In the genomic region with DNA sequence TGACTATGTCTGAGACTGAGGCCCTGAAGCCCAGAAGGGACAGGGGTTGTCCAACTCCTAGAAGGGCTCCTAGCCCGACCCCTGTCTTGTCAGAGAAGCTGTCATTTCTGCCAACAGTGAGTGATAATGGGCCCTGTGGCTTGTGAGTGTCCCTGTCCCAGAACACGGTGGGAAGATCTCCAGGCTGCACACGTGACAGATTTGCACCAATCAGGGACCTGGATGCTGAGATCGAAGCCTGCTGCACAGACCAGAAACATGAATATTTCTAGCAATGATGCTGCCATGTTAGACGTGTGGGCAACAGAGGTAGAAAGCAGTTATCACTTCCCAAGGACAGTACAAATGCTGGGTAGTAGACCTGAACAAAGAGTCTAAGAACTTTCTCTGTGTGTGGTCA, we compare ENCODE assay signal across 27 mouse cellular contexts. TPM values are rescaled to one million over a fixed set of nuclear protein-coding genes. Genes with fewer than 3 reads are reported as not detected.
DNase-seq lines count a peak whose midpoint lies in the region; TF ChIP-seq lines count a peak whose summit lies in the region.
"Had no signal": no experiment of that assay in that cellular context is flagged by ENCODE, and none has a peak within 500 bp of the region (broad histone marks: within the 10 kb centered on the region; RNA-seq: fewer than 3 reads in every experiment).

No protein-coding gene starts in this region.

- peaks cover 39% of the 10 kb centered on the region for H3K4me1 ChIP-seq in heart, adult 2 months (ENCODE audit: control insufficient read depth, insufficient read depth, low read length)
- no peaks in the 10 kb centered on the region for H3K4me1 ChIP-seq in MEL (ENCODE audit: control insufficient read depth in 1 of 2, insufficient read depth in 2 of 2, low read length in 2 of 2)

- H3ac ChIP-seq in C2C12 (ENCODE audit: control insufficient read depth, insufficient read length, low read depth) (no peak overlapping the region), myocyte (ENCODE audit: control insufficient read depth, insufficient read length) (no peak overlapping the region)

- TF ChIP-seq CTCF in heart, adult 2 months (IDR thresholded peaks at IDR 0.05): no peak
- no peak for TF ChIP-seq CTCF in C2C12 (IDR thresholded peaks at IDR 0.05; ENCODE audit: control insufficient read depth, insufficient read depth, insufficient read length)
- no peak for TF ChIP-seq CTCF in MEL (IDR thresholded peaks at IDR 0.05 in 2 of 3, conservative IDR thresholded peaks at IDR 0.05 in 1 of 3; ENCODE audit: control insufficient read depth in 1 of 3, insufficient read depth in 1 of 3, low read depth in 2 of 3, low read length in 3 of 3, poor library complexity in 1 of 3, severe bottlenecking in 1 of 3)

- DNase-seq in heart, adult 2 months: no peak
- no peak for DNase-seq in heart, adult 8-10 months (ENCODE audit: low spot score)
- DNase-seq in MEL (ENCODE audit: low read depth, low spot score): peak; percentile 36
- DNase-seq in left cerebral cortex, postnatal 36 days (ENCODE audit: low spot score in 2 of 2): no peak
- DNase-seq in layer of hippocampus, postnatal 36 days: no peak
- DNase-seq: adrenal gland, adult 2 months; adrenal gland, postnatal 14 days; B cell, adult 2 months; cerebellum, adult 11-12 months; cerebellum, adult 9-10 months; cerebellum, postnatal 14 days; gastrocnemius, postnatal 14 days; heart, adult 11 months; heart, postnatal 10 days; heart, postnatal 36 days; kidney, adult 11 months had no signal

- H3K9ac ChIP-seq in heart, adult 2 months (ENCODE audit: low read depth, low read length): no peak overlapping the region
- H3K9ac ChIP-seq in MEL (ENCODE audit: control insufficient read depth, low read depth, low read length, poor library complexity, severe bottlenecking): no peak overlapping the region
- H3K9ac ChIP-seq: embryonic facial prominence, embryonic 12.5 days; embryonic facial prominence, embryonic 15.5 days; heart, embryonic 15.5 days; hindbrain, embryonic 13.5 days; intestine, embryonic 15.5 days had no signal

- H3K79me2 ChIP-seq in heart, adult 2 months (replicated peaks; ENCODE audit: control insufficient read depth, insufficient read depth, low read length): no peaks in the 10 kb centered on the region
- H3K79me2 ChIP-seq in C2C12 (ENCODE audit: control insufficient read depth, insufficient read depth): no peaks in the 10 kb centered on the region
- H3K79me2 ChIP-seq in MEL (ENCODE audit: control insufficient read depth, insufficient read depth, low read length, poor library complexity): no peaks in the 10 kb centered on the region
- no peaks in the 10 kb centered on the region for H3K79me2 ChIP-seq in myocyte (ENCODE audit: control insufficient read depth, insufficient read depth)

- no peak overlapping the region for H3K4me2 ChIP-seq in myocyte (ENCODE audit: low read depth)
- H3K4me2 ChIP-seq: embryonic facial prominence, embryonic 12.5 days; embryonic facial prominence, embryonic 15.5 days; heart, embryonic 11.5 days; heart, embryonic 15.5 days; hindbrain, embryonic 13.5 days; intestine, embryonic 15.5 days had no signal

- no peak for TF ChIP-seq POLR2A in heart, adult 2 months (IDR thresholded peaks at IDR 0.05; ENCODE audit: insufficient read depth, low read depth, low read length)
- TF ChIP-seq POLR2A in MEL (IDR thresholded peaks at IDR 0.05; ENCODE audit: control insufficient read depth in 1 of 2, insufficient read depth in 1 of 2, low read depth in 1 of 2, low read length in 2 of 2, poor library complexity in 1 of 2) (no peak), myocyte (IDR thresholded peaks at IDR 0.05; ENCODE audit: insufficient read length, low read depth) (no peak)

- no peak for TF ChIP-seq EP300 in heart, adult 2 months (IDR thresholded peaks at IDR 0.05; ENCODE audit: insufficient read depth, low read depth, low read length)
- TF ChIP-seq EP300 in MEL (IDR thresholded peaks at IDR 0.05; ENCODE audit: low read depth in 1 of 2, low read length in 2 of 2): no peak

- H3K4me3 ChIP-seq in heart, adult 2 months: no peak overlapping the region
- no peak overlapping the region for H3K4me3 ChIP-seq in C2C12 (ENCODE audit: insufficient read depth, poor library complexity, severe bottlenecking)
- no peak overlapping the region for H3K4me3 ChIP-seq in MEL (ENCODE audit: control insufficient read depth in 1 of 2, insufficient read depth in 1 of 2, low read depth in 2 of 2, low read length in 2 of 2)
- H3K4me3 ChIP-seq in myocyte: no peak overlapping the region
- H3K4me3 ChIP-seq: embryonic facial prominence, embryonic 12.5 days; embryonic facial prominence, embryonic 15.5 days; heart, embryonic 15.5 days; hindbrain, embryonic 10.5 days; hindbrain, embryonic 13.5 days; intestine, embryonic 15.5 days had no signal

- H3K79me3 ChIP-seq in C2C12 (ENCODE audit: low read depth): no peaks in the 10 kb centered on the region

- intact Hi-C loops in heart, adult 2 months (cut with DNase I): no loop called here
- intact Hi-C loops in left cerebral cortex, postnatal 36 days (cut with DNase I): no loop called here

- TF ChIP-seq RAD21 in MEL (IDR thresholded peaks at IDR 0.05; ENCODE audit: low read depth, low read length): no peak

- no peaks in the 10 kb centered on the region for H3K9me3 ChIP-seq in MEL (replicated peaks; ENCODE audit: insufficient read depth, low read length)
- H3K9me3 ChIP-seq: embryonic facial prominence, embryonic 12.5 days; embryonic facial prominence, embryonic 15.5 days; heart, embryonic 15.5 days; hindbrain, embryonic 10.5 days; hindbrain, embryonic 13.5 days; intestine, embryonic 15.5 days had no signal

- peaks cover 11% of the 10 kb centered on the region; the same call in 1 of the 2 replicates for H3K36me3 ChIP-seq in heart, adult 2 months (ENCODE audit: control insufficient read depth, insufficient read depth, low read length)
- peaks cover 3% of the 10 kb centered on the region for H3K36me3 ChIP-seq in C2C12 (ENCODE audit: control insufficient read depth, insufficient read depth)
- no peaks in the 10 kb centered on the region for H3K36me3 ChIP-seq in MEL (ENCODE audit: control insufficient read depth in 1 of 2, insufficient read depth in 2 of 2, low read length in 2 of 2)
- no peaks in the 10 kb centered on the region for H3K36me3 ChIP-seq in myocyte (ENCODE audit: control insufficient read depth, insufficient read depth)
- H3K36me3 ChIP-seq: embryonic facial prominence, embryonic 12.5 days; embryonic facial prominence, embryonic 15.5 days; heart, embryonic 15.5 days; hindbrain, embryonic 10.5 days; hindbrain, embryonic 13.5 days; intestine, embryonic 15.5 days had no signal

- whole genome bisulfite sequencing in heart, adult 2 months: 72% methylated on average over 5 of the region's 5 CpGs

- no peaks in the 10 kb centered on the region for H3K27me3 ChIP-seq in heart, adult 2 months (ENCODE audit: control insufficient read depth, insufficient read depth, low read length)
- H3K27me3 ChIP-seq in C2C12 (ENCODE audit: control insufficient read depth, insufficient read depth, insufficient read length): no peaks in the 10 kb centered on the region
- H3K27me3 ChIP-seq in MEL (ENCODE audit: control insufficient read depth in 1 of 2, insufficient read depth in 2 of 2, low read length in 2 of 2): no peaks in the 10 kb centered on the region
- H3K27me3 ChIP-seq in myocyte (ENCODE audit: control insufficient read depth, insufficient read depth, insufficient read length): peaks cover 5% of the 10 kb centered on the region
- H3K27me3 ChIP-seq: embryonic facial prominence, embryonic 12.5 days; embryonic facial prominence, embryonic 15.5 days; heart, embryonic 15.5 days; hindbrain, embryonic 13.5 days; intestine, embryonic 15.5 days; Patski had no signal

- peak overlapping the region; percentile 92 for H3K27ac ChIP-seq in heart, adult 2 months
- H3K27ac ChIP-seq in MEL (ENCODE audit: control insufficient read depth, low read depth, low read length): no peak overlapping the region
- H3K27ac ChIP-seq: embryonic facial prominence, embryonic 12.5 days; embryonic facial prominence, embryonic 15.5 days; heart, embryonic 15.5 days; hindbrain, embryonic 10.5 days; hindbrain, embryonic 13.5 days; intestine, embryonic 15.5 days had no signal

TF ChIP-seq in C2C12, 6 proteins besides CTCF, POLR2A, EP300 and RAD21 (continues in another document):
- no peak for TF ChIP-seq MAX (IDR thresholded peaks at IDR 0.05)

TF ChIP-seq in MEL, 35 proteins besides CTCF, POLR2A, EP300 and RAD21 (continues in another document):
- TF ChIP-seq CHD2 (IDR thresholded peaks at IDR 0.05; ENCODE audit: low read length): no peak

TF ChIP-seq in myocyte, 11 proteins besides CTCF, POLR2A, EP300 and RAD21 (continues in another document):
- no peak for TF ChIP-seq TCF3 (IDR thresholded peaks at IDR 0.05; ENCODE audit: insufficient read length, low read depth)

RNA-seq across cellular contexts. Expression of gene Mfng, which starts 11.2 kb away (rescaled TPM):
- total RNA-seq in heart, adult 2 months (2021): 10 to 100 TPM; 11.1 to 11.6 TPM
- 15.0 and 19.1 TPM in 2 replicates for polyA plus RNA-seq in heart, adult 2 months (2012; rRNA removed)
- 10 to 100 TPM in 1 of 4 experiments, 1 to 10 TPM in 3; 7.5 to 11.4 (median 9.5) TPM for total RNA-seq in heart, adult 8-10 months (2022)
- polyA plus RNA-seq in C2C12 (2012; fragmentation: generic; extraction: Trizol): not detected
- total RNA-seq in MEL (2012; rRNA removed): 11.5 and 17.8 TPM in 2 replicates
- polyA plus RNA-seq in MEL (2012; ENCODE audit: insufficient read depth in 1 of 2, insufficient read length in 2 of 2, low read depth in 1 of 2, low replicate concordance in 2 of 2, missing spikeins in 1 of 2): 10 to 100 TPM in 1 of 2 experiments, not detected in 1; 27.1 TPM
- polyA plus RNA-seq in myocyte (2012; fragmentation: generic; extraction: Trizol): 0.06 TPM
- 1 to 10 TPM; 4.9 to 6.0 TPM for total RNA-seq in left cerebral cortex, postnatal 36 days (2021)
- 1 to 10 TPM; 5.4 to 6.2 TPM for total RNA-seq in layer of hippocampus, postnatal 36 days (2021)
- polyA plus RNA-seq: Patski had no signal

RNA-seq across cellular contexts. Expression of gene Card10, which starts 18.3 kb away (rescaled TPM):
- 10 to 100 TPM; 15.0 to 17.0 TPM for total RNA-seq in heart, adult 2 months (2021)
- polyA plus RNA-seq in heart, adult 2 months (2012; rRNA removed): 22.3 and 28.5 TPM in 2 replicates
- 10 to 100 TPM; 14.3 to 16.1 (median 15.2) TPM for total RNA-seq in heart, adult 8-10 months (2022)
- polyA plus RNA-seq in C2C12 (2012; fragmentation: generic; extraction: Trizol) (0.73 TPM), MEL (2012; ENCODE audit: insufficient read depth in 1 of 2, insufficient read length in 2 of 2, low read depth in 1 of 2, low replicate concordance in 2 of 2, missing spikeins in 1 of 2) (not detected), myocyte (2012; fragmentation: generic; extraction: Trizol) (1.4 TPM)
- not detected in 2 replicates for total RNA-seq in MEL (2012; rRNA removed)
- 1 to 10 TPM; 3.6 to 4.3 TPM for total RNA-seq in left cerebral cortex, postnatal 36 days (2021)
- 1 to 10 TPM; 5.1 to 5.8 TPM for total RNA-seq in layer of hippocampus, postnatal 36 days (2021)
- polyA plus RNA-seq: CD4-positive, CD25-positive, alpha-beta regulatory T cell, adult 4 months had no signal

RNA-seq across cellular contexts. Expression of gene Cdc42ep1, which starts 57.9 kb away (rescaled TPM):
- total RNA-seq in heart, adult 2 months (2021): 10 to 100 TPM; 30.8 to 37.1 TPM
- 62.3 and 71.8 TPM in 2 replicates for polyA plus RNA-seq in heart, adult 2 months (2012; rRNA removed)
- total RNA-seq in heart, adult 8-10 months (2022): 10 to 100 TPM; 30.5 to 40.3 (median 39.1) TPM
- polyA plus RNA-seq in C2C12 (2012; fragmentation: generic; extraction: Trizol): 55.2 TPM
- 0.04 TPM in 1 of 2 replicates, not detected in the other for total RNA-seq in MEL (2012; rRNA removed)
- 1 to 10 TPM in 1 of 2 experiments, not detected in 1; 1.7 TPM for polyA plus RNA-seq in MEL (2012; ENCODE audit: insufficient read depth in 1 of 2, insufficient read length in 2 of 2, low read depth in 1 of 2, low replicate concordance in 2 of 2, missing spikeins in 1 of 2)
- 76.0 TPM for polyA plus RNA-seq in myocyte (2012; fragmentation: generic; extraction: Trizol)
- total RNA-seq in left cerebral cortex, postnatal 36 days (2021): 10 to 100 TPM; 14.4 to 16.5 TPM
- total RNA-seq in layer of hippocampus, postnatal 36 days (2021): 10 to 100 TPM; 12.4 to 13.2 TPM
- polyA plus RNA-seq: CD4-positive, CD25-positive, alpha-beta regulatory T cell, adult 4 months had no signal

Comparison
In these comparisons a context has a peak if more than half of its experiments do, and no peak if none do; other contexts are left out.
1. RNA of gene Cdc42ep1, which starts 57.9 kb away (total RNA-seq): 30.5 to 40.3 TPM in heart, adult 8-10 months, 30.8 to 37.1 TPM in heart, adult 2 months, 14.4 to 16.5 TPM in left cerebral cortex, postnatal 36 days and 12.4 to 13.2 TPM in layer of hippocampus, postnatal 36 days; 0.04 TPM in MEL; every median in the first group is over 10 times any median in the second.